In the genomic region with DNA sequence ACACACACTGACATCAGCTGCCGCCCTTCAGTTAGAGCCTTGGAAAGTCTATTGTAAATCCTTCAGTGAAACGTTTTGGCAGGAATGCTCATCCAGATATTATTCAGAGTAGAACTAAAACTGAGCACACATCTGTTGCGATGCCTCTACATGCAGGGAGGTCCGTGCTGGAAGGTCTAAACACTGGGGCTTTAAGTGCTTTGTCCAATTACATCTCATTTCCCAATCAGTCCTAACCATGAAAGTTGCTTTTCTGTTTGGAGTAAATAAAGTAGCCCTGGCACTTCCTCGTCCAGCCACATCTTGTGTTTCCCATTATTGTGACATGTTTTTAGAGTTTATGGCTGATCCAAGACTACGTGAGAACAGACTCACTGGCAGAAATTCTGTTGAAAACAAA, we compare ENCODE assay signal across 31 mouse cellular contexts. TPM values are rescaled to one million over a fixed set of nuclear protein-coding genes. Genes with fewer than 3 reads are reported as not detected.
DNase-seq lines count a peak whose midpoint lies in the region; ATAC-seq and TF ChIP-seq lines count a peak whose summit lies in the region.
"Had no signal": no experiment of that assay in that cellular context is flagged by ENCODE, and none has a peak within 500 bp of the region (broad histone marks: within the 10 kb centered on the region; RNA-seq: fewer than 3 reads in every experiment).

No protein-coding gene starts in this region.

- H3K4me2 ChIP-seq in embryonic facial prominence, embryonic 14.5 days (ENCODE audit: low read depth, low read length) = no peak overlapping the region
- H3K4me2 ChIP-seq in lung, embryonic 14.5 days = no peak overlapping the region
- peak overlapping the region; percentile 96 for H3K4me2 ChIP-seq in myocyte (ENCODE audit: low read depth)
- H3K4me2 ChIP-seq: embryonic facial prominence, embryonic 13.5 days; forebrain, embryonic 12.5 days; heart, embryonic 11.5 days; hindbrain, embryonic 15.5 days; lung, embryonic 15.5 days; midbrain, embryonic 11.5 days; neural tube, embryonic 12.5 days had no signal

- H3K27me3 ChIP-seq in embryonic facial prominence, embryonic 14.5 days (replicated peaks; ENCODE audit: control insufficient read depth, insufficient read depth, low read length) = no peaks in the 10 kb centered on the region
- H3K27me3 ChIP-seq in embryonic facial prominence, embryonic 10.5 days (replicated peaks; ENCODE audit: low read depth, poor library complexity, severe bottlenecking) = no peaks in the 10 kb centered on the region
- H3K27me3 ChIP-seq in lung, embryonic 14.5 days (ENCODE audit: insufficient read depth, low read length) = no peaks in the 10 kb centered on the region
- H3K27me3 ChIP-seq in C2C12 (ENCODE audit: control insufficient read depth, insufficient read depth, insufficient read length) = no peaks in the 10 kb centered on the region
- no peaks in the 10 kb centered on the region for H3K27me3 ChIP-seq in myocyte (ENCODE audit: control insufficient read depth, insufficient read depth, insufficient read length)
- H3K27me3 ChIP-seq: embryonic facial prominence, embryonic 13.5 days; forebrain, embryonic 12.5 days; hindbrain, embryonic 15.5 days; lung, embryonic 15.5 days; neural tube, embryonic 12.5 days had no signal

- H3K9me3 ChIP-seq in embryonic facial prominence, embryonic 14.5 days (ENCODE audit: control insufficient read depth, low read length) = no peaks in the 10 kb centered on the region
- H3K9me3 ChIP-seq in embryonic facial prominence, embryonic 10.5 days = no peaks in the 10 kb centered on the region
- no peaks in the 10 kb centered on the region for H3K9me3 ChIP-seq in lung, embryonic 14.5 days (ENCODE audit: low read depth, low read length)
- H3K9me3 ChIP-seq: embryonic facial prominence, embryonic 13.5 days; forebrain, embryonic 12.5 days; hindbrain, embryonic 15.5 days; lung, embryonic 15.5 days; neural tube, embryonic 12.5 days had no signal

- H3K36me3 ChIP-seq in embryonic facial prominence, embryonic 14.5 days (ENCODE audit: control insufficient read depth, insufficient read depth, low read length) = no peaks in the 10 kb centered on the region
- H3K36me3 ChIP-seq in embryonic facial prominence, embryonic 10.5 days (replicated peaks) = no peaks in the 10 kb centered on the region
- no peaks in the 10 kb centered on the region for H3K36me3 ChIP-seq in lung, embryonic 14.5 days (ENCODE audit: insufficient read depth)
- peaks cover 9% of the 10 kb centered on the region for H3K36me3 ChIP-seq in C2C12 (ENCODE audit: control insufficient read depth, insufficient read depth)
- no peaks in the 10 kb centered on the region for H3K36me3 ChIP-seq in myocyte (ENCODE audit: control insufficient read depth, insufficient read depth)
- H3K36me3 ChIP-seq: embryonic facial prominence, embryonic 13.5 days; forebrain, embryonic 12.5 days; hindbrain, embryonic 15.5 days; lung, embryonic 15.5 days; neural tube, embryonic 12.5 days had no signal

- TF ChIP-seq CTCF in lung, embryonic 14.5 days (IDR thresholded peaks at IDR 0.05; ENCODE audit: low read depth) = no peak
- no peak for TF ChIP-seq CTCF in C2C12 (IDR thresholded peaks at IDR 0.05; ENCODE audit: control insufficient read depth, insufficient read depth, insufficient read length)

- no peaks in the 10 kb centered on the region for H3K4me1 ChIP-seq in embryonic facial prominence, embryonic 14.5 days (ENCODE audit: control insufficient read depth, insufficient read depth, low read length)
- peaks cover 14% of the 10 kb centered on the region; the same call in 1 of the 2 replicates for H3K4me1 ChIP-seq in embryonic facial prominence, embryonic 10.5 days
- no peaks in the 10 kb centered on the region for H3K4me1 ChIP-seq in lung, embryonic 14.5 days (ENCODE audit: insufficient read depth)
- H3K4me1 ChIP-seq: forebrain, embryonic 12.5 days; hindbrain, embryonic 15.5 days; lung, embryonic 15.5 days; neural tube, embryonic 12.5 days had no signal

- H3K27ac ChIP-seq in embryonic facial prominence, embryonic 14.5 days (replicated peaks; ENCODE audit: low read depth, low read length) = no peak overlapping the region
- H3K27ac ChIP-seq in embryonic facial prominence, embryonic 10.5 days (replicated peaks) = no peak overlapping the region
- H3K27ac ChIP-seq in lung, embryonic 14.5 days (ENCODE audit: low read depth) = no peak overlapping the region
- H3K27ac ChIP-seq: embryonic facial prominence, embryonic 13.5 days; forebrain, embryonic 12.5 days; hindbrain, embryonic 15.5 days; liver, embryonic 14.5 days; lung, embryonic 15.5 days; neural tube, embryonic 12.5 days had no signal

- H3K4me3 ChIP-seq in embryonic facial prominence, embryonic 14.5 days (ENCODE audit: low read depth, low read length) = no peak overlapping the region
- no peak overlapping the region for H3K4me3 ChIP-seq in embryonic facial prominence, embryonic 10.5 days
- no peak overlapping the region for H3K4me3 ChIP-seq in lung, embryonic 14.5 days (ENCODE audit: low read depth, low read length)
- peak overlapping the region; percentile 27 for H3K4me3 ChIP-seq in C2C12 (ENCODE audit: insufficient read depth, poor library complexity, severe bottlenecking)
- H3K4me3 ChIP-seq in myocyte = peak overlapping the region; percentile 23
- H3K4me3 ChIP-seq: embryonic facial prominence, embryonic 13.5 days; forebrain, embryonic 12.5 days; hindbrain, embryonic 15.5 days; lung, embryonic 15.5 days; neural tube, embryonic 12.5 days had no signal

- intact Hi-C loops in heart, postnatal 25 days (cut with DNase I) = no loop called here

- peak; percentile 46 for DNase-seq in embryonic facial prominence, embryonic 14.5 days (ENCODE audit: low spot score)
- no peak for DNase-seq in embryonic facial prominence, embryonic 10.5 days (ENCODE audit: low spot score)
- peak; percentile 30 for DNase-seq in lung, embryonic 14.5 days
- DNase-seq in lung, postnatal 10 days = no peak
- DNase-seq in heart, postnatal 25 days (ENCODE audit: low spot score) = no peak
- DNase-seq: adrenal gland, adult 8-10 months; cerebellum, adult 11-12 months; cerebellum, adult 9-11 months; embryo, embryonic 11 days; gastrocnemius, postnatal 25 days; heart, adult 18-20 months; kidney, adult 11 months; kidney, postnatal 25 days; liver; right cerebral cortex, adult 18-20 months; spleen, adult 18-20 months; thymus, postnatal 14 days had no signal

- H3K79me2 ChIP-seq in C2C12 (ENCODE audit: control insufficient read depth, insufficient read depth) (peaks cover 24% of the 10 kb centered on the region), myocyte (ENCODE audit: control insufficient read depth, insufficient read depth) (no peaks in the 10 kb centered on the region)

- no peak for TF ChIP-seq POLR2A in myocyte (IDR thresholded peaks at IDR 0.05; ENCODE audit: insufficient read length, low read depth)

- peaks cover 3% of the 10 kb centered on the region for H3K79me3 ChIP-seq in C2C12 (ENCODE audit: low read depth)

- H3K9ac ChIP-seq in embryonic facial prominence, embryonic 14.5 days (ENCODE audit: low read depth, low read length) = no peak overlapping the region
- H3K9ac ChIP-seq in lung, embryonic 14.5 days = no peak overlapping the region
- H3K9ac ChIP-seq: embryonic facial prominence, embryonic 13.5 days; forebrain, embryonic 12.5 days; hindbrain, embryonic 15.5 days; liver, embryonic 14.5 days; lung, embryonic 15.5 days; neural tube, embryonic 12.5 days had no signal

- ATAC-seq in embryonic facial prominence, embryonic 14.5 days (ENCODE audit: low read depth) = no peak
- no peak for ATAC-seq in lung, embryonic 14.5 days (ENCODE audit: insufficient read depth)
- ATAC-seq: activated CD4-positive, CD25-positive, alpha-beta regulatory T cell, adult 4 months; CD4-positive, CD25-positive, alpha-beta regulatory T cell, adult 4 months; inflammation-experienced regulatory T-cells, adult 6 months; midbrain, embryonic 16.5 days had no signal

- H3ac ChIP-seq in C2C12 (ENCODE audit: control insufficient read depth, insufficient read length, low read depth) = peak overlapping the region; percentile 55
- no peak overlapping the region for H3ac ChIP-seq in myocyte (ENCODE audit: control insufficient read depth, insufficient read length)

- WGBS in embryonic facial prominence, embryonic 14.5 days = 61% methylated on average over 6 of the region's 6 CpGs
- WGBS in embryonic facial prominence, embryonic 10.5 days = 79% methylated on average over 6 of the region's 6 CpGs
- 65% methylated on average over 6 of the region's 6 CpGs for WGBS in lung, embryonic 14.5 days

TF ChIP-seq in C2C12, 6 proteins besides CTCF, POLR2A, EP300 and RAD21:
- no peak for TF ChIP-seq MAX (IDR thresholded peaks at IDR 0.05)
- no peak for TF ChIP-seq MYOD1 (IDR thresholded peaks at IDR 0.05; ENCODE audit: control insufficient read depth, insufficient read length, low read depth)
- no peak for TF ChIP-seq CEBPB (IDR thresholded peaks at IDR 0.05; ENCODE audit: low read depth)

TF ChIP-seq in myocyte, 11 proteins besides CTCF, POLR2A, EP300 and RAD21:
- TF ChIP-seq TCF3 (IDR thresholded peaks at IDR 0.05; ENCODE audit: insufficient read length, low read depth) (no peak), MYOD1 (IDR thresholded peaks at IDR 0.05; ENCODE audit: control insufficient read depth in 1 of 3, insufficient read length in 2 of 3, low read depth in 2 of 3) (peak in 1 of 3 experiments; percentile 1)

RNA-seq across cellular contexts. Expression of a gene that starts 40.2 kb away (rescaled TPM):
- polyA plus RNA-seq in embryonic facial prominence, embryonic 14.5 days (2014; fragmentation: Nextera tagmentation; extraction: Ambion mirVana) = 499 and 556 TPM in 2 replicates
- polyA plus RNA-seq in embryonic facial prominence, embryonic 10.5 days (2016; fragmentation: Nextera tagmentation; extraction: Ambion mirVana) = 300 and 325 TPM in 2 replicates
- polyA plus RNA-seq in lung, embryonic 14.5 days (2014; fragmentation: Nextera tagmentation; extraction: Ambion mirVana) = 645 and 660 TPM in 2 replicates
- 546 TPM for polyA plus RNA-seq in C2C12 (2012; fragmentation: generic; extraction: Trizol)
- polyA plus RNA-seq in myocyte (2012; fragmentation: generic; extraction: Trizol) = 281 TPM
- 100 to 1,000 TPM; 442 to 477 TPM for total RNA-seq in heart, postnatal 25 days (2021)

Comparison
In these comparisons a context has a peak if more than half of its experiments do, and no peak if none do; other contexts are left out.
1. DNase-seq: peak in embryonic facial prominence, embryonic 14.5 days (single experiment) and lung, embryonic 14.5 days (single experiment); none in embryonic facial prominence, embryonic 10.5 days (single experiment), lung, postnatal 10 days (single experiment) and heart, postnatal 25 days (single experiment).
2. H3K4me3 ChIP-seq: peak in C2C12 (single experiment) and myocyte (single experiment); none in embryonic facial prominence, embryonic 14.5 days (single experiment), embryonic facial prominence, embryonic 10.5 days (single experiment) and lung, embryonic 14.5 days (single experiment).